Mouse (Mus musculus): ENCODE results near the gene Arfip1. TPM values are rescaled to one million over a fixed set of nuclear protein-coding genes. Genes with fewer than 3 reads are reported as not detected.

Gene Arfip1
- polyA plus RNA-seq, 1 experiment = 14.3 TPM

GRCm38 (mm10) chr3:84474981-84475775 lies 107.2 kb downstream of the Arfip1 start:
- H3K4me3 ChIP-seq (ENCODE audit: insufficient read depth, low read depth, low read length) = no peak overlapping the region
- no peak for TF ChIP-seq CTCF (conservative IDR thresholded peaks at IDR 0.05; ENCODE audit: insufficient read depth, insufficient read length, low read depth, low read length)
- no peak for TF ChIP-seq POLR2A (IDR thresholded peaks at IDR 0.05; ENCODE audit: low read depth, low read length)
- H3K36me3 ChIP-seq (ENCODE audit: control insufficient read depth, insufficient read depth, low read length) = no peaks in the 10 kb centered on the region
- no peak overlapping the region for H3K27ac ChIP-seq (ENCODE audit: insufficient read depth, low read depth, low read length)
- no peaks in the 10 kb centered on the region for H3K27me3 ChIP-seq (replicated peaks; ENCODE audit: control insufficient read depth, insufficient read depth, low read length)
- no peak for DNase-seq
- WGBS = 95% methylated on average over 12 of the region's 12 CpGs
- no peaks in the 10 kb centered on the region for H3K4me1 ChIP-seq (ENCODE audit: control insufficient read depth, insufficient read depth, low read length)

- DNase-seq = no peak
- Histone ChIP-seq H3K4me1 (ENCODE audit: control insufficient read depth, insufficient read depth, low read length) (no peaks in the 10 kb centered on the region), H3K36me3 (ENCODE audit: control insufficient read depth, insufficient read depth, low read length) (no peaks in the 10 kb centered on the region), H3K27ac (ENCODE audit: insufficient read depth, low read depth, low read length) (no peak overlapping the region), H3K27me3 (replicated peaks; ENCODE audit: control insufficient read depth, insufficient read depth, low read length) (no peaks in the 10 kb centered on the region), H3K4me3 (ENCODE audit: insufficient read depth, low read depth, low read length) (no peak overlapping the region)
- WGBS = 88% methylated on average over 6 of the region's 6 CpGs
- TF ChIP-seq POLR2A (IDR thresholded peaks at IDR 0.05; ENCODE audit: low read depth, low read length) = no peak
- no peak for TF ChIP-seq CTCF (conservative IDR thresholded peaks at IDR 0.05; ENCODE audit: insufficient read depth, insufficient read length, low read depth, low read length)
Observed at GRCm38 (mm10) chr3:84474398-84474797, 108.0 kb downstream of the Arfip1 start.

- TF ChIP-seq CTCF (conservative IDR thresholded peaks at IDR 0.05; ENCODE audit: insufficient read depth, insufficient read length, low read depth, low read length) (no peak), POLR2A (IDR thresholded peaks at IDR 0.05; ENCODE audit: low read depth, low read length) (no peak)
- Histone ChIP-seq H3K4me3 (ENCODE audit: insufficient read depth, low read depth, low read length) (no peak overlapping the region), H3K27ac (ENCODE audit: insufficient read depth, low read depth, low read length) (no peak overlapping the region), H3K27me3 (replicated peaks; ENCODE audit: control insufficient read depth, insufficient read depth, low read length) (no peaks in the 10 kb centered on the region), H3K36me3 (ENCODE audit: control insufficient read depth, insufficient read depth, low read length) (no peaks in the 10 kb centered on the region), H3K4me1 (ENCODE audit: control insufficient read depth, insufficient read depth, low read length) (no peaks in the 10 kb centered on the region)
- peak; percentile 40 for DNase-seq
- 49% methylated on average over 5 of the region's 5 CpGs for whole genome bisulfite sequencing
Observed at GRCm38 (mm10) chr3:84472955-84473354, 109.5 kb downstream of the Arfip1 start.

GRCm38 (mm10) chr3:84472527-84472926 lies 109.9 kb downstream of the Arfip1 start:
- no peaks in the 10 kb centered on the region for H3K27me3 ChIP-seq (replicated peaks; ENCODE audit: control insufficient read depth, insufficient read depth, low read length)
- no peak overlapping the region for H3K4me3 ChIP-seq (ENCODE audit: insufficient read depth, low read depth, low read length)
- WGBS = 51% methylated on average over 3 of the region's 3 CpGs
- TF ChIP-seq POLR2A (IDR thresholded peaks at IDR 0.05; ENCODE audit: low read depth, low read length) (no peak), CTCF (conservative IDR thresholded peaks at IDR 0.05; ENCODE audit: insufficient read depth, insufficient read length, low read depth, low read length) (no peak)
- H3K27ac ChIP-seq (ENCODE audit: insufficient read depth, low read depth, low read length) = no peak overlapping the region
- H3K36me3 ChIP-seq (ENCODE audit: control insufficient read depth, insufficient read depth, low read length) = no peaks in the 10 kb centered on the region
- no peak for DNase-seq
- no peaks in the 10 kb centered on the region for H3K4me1 ChIP-seq (ENCODE audit: control insufficient read depth, insufficient read depth, low read length)

- WGBS = 92% methylated on average over 4 of the region's 4 CpGs
- Histone ChIP-seq H3K27ac (ENCODE audit: insufficient read depth, low read depth, low read length) (no peak overlapping the region), H3K4me3 (ENCODE audit: insufficient read depth, low read depth, low read length) (no peak overlapping the region), H3K4me1 (ENCODE audit: control insufficient read depth, insufficient read depth, low read length) (no peaks in the 10 kb centered on the region), H3K36me3 (ENCODE audit: control insufficient read depth, insufficient read depth, low read length) (no peaks in the 10 kb centered on the region), H3K27me3 (replicated peaks; ENCODE audit: control insufficient read depth, insufficient read depth, low read length) (no peaks in the 10 kb centered on the region)
- no peak for DNase-seq
- TF ChIP-seq CTCF (conservative IDR thresholded peaks at IDR 0.05; ENCODE audit: insufficient read depth, insufficient read length, low read depth, low read length) = no peak
- no peak for TF ChIP-seq POLR2A (IDR thresholded peaks at IDR 0.05; ENCODE audit: low read depth, low read length)
Observed at GRCm38 (mm10) chr3:84471146-84471545, 111.3 kb downstream of the Arfip1 start.

- no peak for DNase-seq
- WGBS = 77% methylated on average over 4 of the region's 4 CpGs
- no peak overlapping the region for H3K27ac ChIP-seq (ENCODE audit: insufficient read depth, low read depth, low read length)
Observed at GRCm38 (mm10) chr3:84468111-84468453, 114.3 kb downstream of the Arfip1 start.

GRCm38 (mm10) chr3:84467419-84468110 lies 114.9 kb downstream of the Arfip1 start:
- peak; percentile 85 for DNase-seq
- Histone ChIP-seq H3K36me3 (ENCODE audit: control insufficient read depth, insufficient read depth, low read length) (no peaks in the 10 kb centered on the region), H3K27me3 (replicated peaks; ENCODE audit: control insufficient read depth, insufficient read depth, low read length) (no peaks in the 10 kb centered on the region), H3K27ac (ENCODE audit: insufficient read depth, low read depth, low read length) (peak overlapping the region; percentile 47; the same call in 1 of the 2 replicates), H3K4me3 (ENCODE audit: insufficient read depth, low read depth, low read length) (no peak overlapping the region), H3K4me1 (ENCODE audit: control insufficient read depth, insufficient read depth, low read length) (no peaks in the 10 kb centered on the region)
- no peak for TF ChIP-seq POLR2A (IDR thresholded peaks at IDR 0.05; ENCODE audit: low read depth, low read length)
- no peak for TF ChIP-seq CTCF (conservative IDR thresholded peaks at IDR 0.05; ENCODE audit: insufficient read depth, insufficient read length, low read depth, low read length)
- 68% methylated on average over 10 of the region's 10 CpGs for WGBS

More at GRCm38 (mm10) chr3:84468111-84468453, 114.3 kb downstream of the Arfip1 start:
- no peaks in the 10 kb centered on the region for H3K36me3 ChIP-seq (ENCODE audit: control insufficient read depth, insufficient read depth, low read length)
- no peak overlapping the region for H3K4me3 ChIP-seq (ENCODE audit: insufficient read depth, low read depth, low read length)
- no peak for TF ChIP-seq CTCF (conservative IDR thresholded peaks at IDR 0.05; ENCODE audit: insufficient read depth, insufficient read length, low read depth, low read length)
- no peak for TF ChIP-seq POLR2A (IDR thresholded peaks at IDR 0.05; ENCODE audit: low read depth, low read length)
- no peaks in the 10 kb centered on the region for H3K4me1 ChIP-seq (ENCODE audit: control insufficient read depth, insufficient read depth, low read length)
- no peaks in the 10 kb centered on the region for H3K27me3 ChIP-seq (replicated peaks; ENCODE audit: control insufficient read depth, insufficient read depth, low read length)
